Comparison of ENCODE assay signal across 11 mouse cellular contexts in genomic region chr6:100432688-100433533, GRCm38 (mm10).
DNase-seq lines count a peak whose midpoint lies in the region; ATAC-seq and TF ChIP-seq lines count a peak whose summit lies in the region.
"Had no signal": no experiment of that assay in that cellular context is flagged by ENCODE, and none has a peak within 500 bp of the region (broad histone marks: within the 10 kb centered on the region; RNA-seq: fewer than 3 reads in every experiment).

No protein-coding gene starts in this region.

- no peaks in the 10 kb centered on the region for H3K36me3 ChIP-seq in kidney, postnatal 0 days (ENCODE audit: insufficient read depth, low read length)
- H3K36me3 ChIP-seq in forebrain, embryonic 12.5 days (replicated peaks), result no peaks in the 10 kb centered on the region
- H3K36me3 ChIP-seq in liver, embryonic 12.5 days, result no peaks in the 10 kb centered on the region
- H3K36me3 ChIP-seq in heart, embryonic 12.5 days, result no peaks in the 10 kb centered on the region
- H3K36me3 ChIP-seq in thymus, adult 2 months (ENCODE audit: control insufficient read depth, insufficient read depth, low read length), result no peaks in the 10 kb centered on the region

- no peak overlapping the region for H3K27ac ChIP-seq in kidney, postnatal 0 days
- H3K27ac ChIP-seq in forebrain, embryonic 12.5 days, result no peak overlapping the region
- no peak overlapping the region for H3K27ac ChIP-seq in liver, embryonic 12.5 days
- no peak overlapping the region for H3K27ac ChIP-seq in heart, embryonic 12.5 days (ENCODE audit: poor library complexity, severe bottlenecking)
- no peak overlapping the region for H3K27ac ChIP-seq in thymus, adult 2 months (ENCODE audit: control insufficient read depth, insufficient read depth, low read length)

- ATAC-seq in kidney, postnatal 0 days (replicated peaks; ENCODE audit: low FRiP score, low read depth), result no peak; the same call in 1 of the 2 replicates
- ATAC-seq in forebrain, embryonic 12.5 days (ENCODE audit: low FRiP score), result peak; percentile 27; the same call in 1 of the 2 replicates
- ATAC-seq in liver, embryonic 12.5 days, result peak; percentile 64
- ATAC-seq in heart, embryonic 12.5 days (ENCODE audit: insufficient number of reproducible peaks, low FRiP score), result no peak
- ATAC-seq in activated CD4-positive, CD25-positive, alpha-beta regulatory T cell, adult 4 months, result no peak

- no peaks in the 10 kb centered on the region for H3K4me1 ChIP-seq in kidney, postnatal 0 days (replicated peaks; ENCODE audit: insufficient read depth, low read length)
- peaks cover 16% of the 10 kb centered on the region for H3K4me1 ChIP-seq in forebrain, embryonic 12.5 days
- H3K4me1 ChIP-seq in liver, embryonic 12.5 days, result peaks cover 6% of the 10 kb centered on the region
- H3K4me1 ChIP-seq in heart, embryonic 12.5 days (replicated peaks), result peaks cover 22% of the 10 kb centered on the region; the same call in 1 of the 2 replicates
- peaks cover 3% of the 10 kb centered on the region for H3K4me1 ChIP-seq in thymus, adult 2 months (replicated peaks; ENCODE audit: control insufficient read depth, insufficient read depth, low read length)

- H3K4me2 ChIP-seq in kidney, postnatal 0 days (ENCODE audit: low read length), result no peak overlapping the region
- H3K4me2 ChIP-seq in forebrain, embryonic 12.5 days, result no peak overlapping the region
- H3K4me2 ChIP-seq in liver, embryonic 12.5 days, result no peak overlapping the region
- H3K4me2 ChIP-seq in heart, embryonic 12.5 days, result no peak overlapping the region

- DNase-seq in kidney, postnatal 0 days (ENCODE audit: low spot score), result peak; percentile 41
- DNase-seq in kidney, postnatal 4 days, result no peak
- DNase-seq in retina, postnatal 1 day, result peak; percentile 71
- no peak for DNase-seq in thymus, adult 2 months
- DNase-seq: adrenal gland, postnatal 10 days; heart, postnatal 10 days; thymus, postnatal 4 days had no signal

- no peaks in the 10 kb centered on the region for H3K27me3 ChIP-seq in kidney, postnatal 0 days (ENCODE audit: insufficient read depth, low read length)
- H3K27me3 ChIP-seq in forebrain, embryonic 12.5 days, result peaks cover 82% of the 10 kb centered on the region
- H3K27me3 ChIP-seq in liver, embryonic 12.5 days (replicated peaks), result peaks cover 5% of the 10 kb centered on the region
- peaks cover 28% of the 10 kb centered on the region for H3K27me3 ChIP-seq in heart, embryonic 12.5 days (replicated peaks)
- no peaks in the 10 kb centered on the region for H3K27me3 ChIP-seq in thymus, adult 2 months (ENCODE audit: control insufficient read depth, insufficient read depth, low read length)

- 29% methylated on average over 17 of the region's 17 CpGs for WGBS in kidney, postnatal 0 days
- 10% methylated on average over 17 of the region's 17 CpGs for WGBS in forebrain, embryonic 12.5 days
- whole genome bisulfite sequencing in liver, embryonic 12.5 days (ENCODE audit: insufficient replicate concordance), result 50% methylated on average over 17 of the region's 17 CpGs
- 40% methylated on average over 17 of the region's 17 CpGs for WGBS in heart, embryonic 12.5 days
- WGBS in thymus, adult 2 months, result 94% methylated on average over 17 of the region's 17 CpGs

- no peak overlapping the region for H3K4me3 ChIP-seq in kidney, postnatal 0 days (replicated peaks; ENCODE audit: low read depth, low read length)
- H3K4me3 ChIP-seq in forebrain, embryonic 12.5 days (replicated peaks), result no peak overlapping the region
- H3K4me3 ChIP-seq in liver, embryonic 12.5 days, result no peak overlapping the region
- H3K4me3 ChIP-seq in heart, embryonic 12.5 days, result no peak overlapping the region
- no peak overlapping the region for H3K4me3 ChIP-seq in thymus, adult 2 months (ENCODE audit: control insufficient read depth, insufficient read depth, low read length)

- no peak for TF ChIP-seq CTCF in kidney, postnatal 0 days (IDR thresholded peaks at IDR 0.05; ENCODE audit: low read depth)
- no peak for TF ChIP-seq CTCF in thymus, adult 2 months (IDR thresholded peaks at IDR 0.05; ENCODE audit: borderline replicate concordance, control insufficient read depth, extremely low read depth, insufficient read depth, low read length, poor library complexity)

- no peak for TF ChIP-seq POLR2A in thymus, adult 2 months (IDR thresholded peaks at IDR 0.05; ENCODE audit: control insufficient read depth, extremely low read depth, insufficient read depth, low read length, poor library complexity)

- H3K9me3 ChIP-seq in kidney, postnatal 0 days (replicated peaks; ENCODE audit: low read length), result no peaks in the 10 kb centered on the region
- no peaks in the 10 kb centered on the region for H3K9me3 ChIP-seq in forebrain, embryonic 12.5 days
- no peaks in the 10 kb centered on the region for H3K9me3 ChIP-seq in liver, embryonic 12.5 days (replicated peaks)
- 0 out of 2 replicates have a peak, but pooled peaks cover 5% of the 10 kb centered on the region for H3K9me3 ChIP-seq in heart, embryonic 12.5 days (replicated peaks)

- H3K9ac ChIP-seq in kidney, postnatal 0 days (ENCODE audit: low read depth, low read length), result no peak overlapping the region
- H3K9ac ChIP-seq in forebrain, embryonic 12.5 days, result no peak overlapping the region
- no peak overlapping the region for H3K9ac ChIP-seq in liver, embryonic 12.5 days
- H3K9ac ChIP-seq in heart, embryonic 12.5 days, result no peak overlapping the region

Comparison
In these comparisons a context has a peak if more than half of its experiments do, and no peak if none do; other contexts are left out.
1. DNase-seq: peak in kidney, postnatal 0 days (single experiment) and retina, postnatal 1 day (single experiment); none in kidney, postnatal 4 days (0 of 2) and thymus, adult 2 months (single experiment).
2. ATAC-seq: peak in forebrain, embryonic 12.5 days (single experiment) and liver, embryonic 12.5 days (single experiment); none in kidney, postnatal 0 days (single experiment), heart, embryonic 12.5 days (single experiment) and activated CD4-positive, CD25-positive, alpha-beta regulatory T cell, adult 4 months (single experiment).